Comparison of ENCODE assay signal across 24 mouse cellular contexts in genomic region chr3:149294445-149294844, GRCm38 (mm10).
A peak's percentile ranks its signal among the peaks of the same experiment; 100 is the strongest.
DNase-seq lines count a peak whose midpoint lies in the region; ATAC-seq and TF ChIP-seq lines count a peak whose summit lies in the region.
"Had no signal": no experiment of that assay in that cellular context is flagged by ENCODE, and none has a peak within 500 bp of the region (broad histone marks: within the 10 kb centered on the region; RNA-seq: fewer than 3 reads in every experiment).

No protein-coding gene starts in this region.

- H3K9me3 ChIP-seq in lung, postnatal 0 days (ENCODE audit: low read length), result no peaks in the 10 kb centered on the region
- H3K9me3 ChIP-seq in midbrain, embryonic 10.5 days (replicated peaks), result no peaks in the 10 kb centered on the region
- H3K9me3 ChIP-seq in midbrain, embryonic 16.5 days (replicated peaks; ENCODE audit: control insufficient read depth, low read length, poor library complexity, severe bottlenecking), result no peaks in the 10 kb centered on the region
- H3K9me3 ChIP-seq: embryonic facial prominence, embryonic 10.5 days; embryonic facial prominence, embryonic 12.5 days; forebrain, embryonic 13.5 days had no signal

- H3K27me3 ChIP-seq in lung, postnatal 0 days (replicated peaks; ENCODE audit: insufficient read depth, low read length), result no peaks in the 10 kb centered on the region
- peaks cover 35% of the 10 kb centered on the region for H3K27me3 ChIP-seq in midbrain, embryonic 10.5 days (ENCODE audit: low read depth, poor library complexity, severe bottlenecking)
- H3K27me3 ChIP-seq in midbrain, embryonic 16.5 days (ENCODE audit: control insufficient read depth, insufficient read depth, low read depth, low read length), result no peaks in the 10 kb centered on the region
- H3K27me3 ChIP-seq in kidney, adult 2 months (replicated peaks; ENCODE audit: control insufficient read depth, insufficient read depth, low read length), result no peaks in the 10 kb centered on the region
- H3K27me3 ChIP-seq: CH12.LX; embryonic facial prominence, embryonic 12.5 days; forebrain, embryonic 13.5 days; Patski had no signal

- no peak overlapping the region for H3K4me2 ChIP-seq in lung, postnatal 0 days (replicated peaks; ENCODE audit: low read depth, low read length)
- H3K4me2 ChIP-seq in midbrain, embryonic 16.5 days (ENCODE audit: low read length), result no peak overlapping the region
- H3K4me2 ChIP-seq: embryonic facial prominence, embryonic 12.5 days had no signal

- no peak overlapping the region for H3K9ac ChIP-seq in lung, postnatal 0 days (replicated peaks; ENCODE audit: low read depth)
- no peak overlapping the region for H3K9ac ChIP-seq in midbrain, embryonic 16.5 days (ENCODE audit: low read depth, low read length)
- H3K9ac ChIP-seq: embryonic facial prominence, embryonic 12.5 days; forebrain, embryonic 13.5 days had no signal

- no peak overlapping the region for H3K4me3 ChIP-seq in lung, postnatal 0 days (ENCODE audit: low read depth, low read length)
- H3K4me3 ChIP-seq in midbrain, embryonic 10.5 days, result no peak overlapping the region
- no peak overlapping the region for H3K4me3 ChIP-seq in midbrain, embryonic 16.5 days (ENCODE audit: low read depth, low read length)
- H3K4me3 ChIP-seq in kidney, adult 2 months (ENCODE audit: insufficient read depth, low read depth, low read length), result no peak overlapping the region
- H3K4me3 ChIP-seq: embryonic facial prominence, embryonic 10.5 days; embryonic facial prominence, embryonic 12.5 days; forebrain, embryonic 13.5 days had no signal

- no peaks in the 10 kb centered on the region for H3K36me3 ChIP-seq in lung, postnatal 0 days (ENCODE audit: insufficient read depth, low read length)
- no peaks in the 10 kb centered on the region for H3K36me3 ChIP-seq in midbrain, embryonic 10.5 days
- H3K36me3 ChIP-seq in midbrain, embryonic 16.5 days (ENCODE audit: control insufficient read depth, insufficient read depth, low read length), result no peaks in the 10 kb centered on the region
- no peaks in the 10 kb centered on the region for H3K36me3 ChIP-seq in kidney, adult 2 months (ENCODE audit: control insufficient read depth, insufficient read depth, low read length)
- H3K36me3 ChIP-seq: embryonic facial prominence, embryonic 10.5 days; embryonic facial prominence, embryonic 12.5 days; G1E had no signal

- TF ChIP-seq CTCF in lung, postnatal 0 days (IDR thresholded peaks at IDR 0.05), result no peak
- TF ChIP-seq CTCF in kidney, adult 2 months (conservative IDR thresholded peaks at IDR 0.05; ENCODE audit: insufficient read depth, insufficient read length, low read depth, low read length), result no peak

- TF ChIP-seq EP300 in lung, postnatal 0 days (IDR thresholded peaks at IDR 0.05), result peak; percentile 84

- peak; percentile 52 for DNase-seq in heart, adult 11 months
- no peak for DNase-seq in heart, adult 18-20 months
- peak; percentile 62 for DNase-seq in lung, postnatal 0 days (ENCODE audit: low spot score)
- DNase-seq in lung, postnatal 4 days, result no peak
- no peak for DNase-seq in midbrain, embryonic 10.5 days (ENCODE audit: low spot score)
- DNase-seq in lung, postnatal 25 days (ENCODE audit: low spot score), result peak; percentile 56
- no peak for DNase-seq in kidney, adult 2 months
- DNase-seq: adrenal gland, adult 8-10 months; adrenal gland, postnatal 14 days; B cell, adult 2 months; cerebellum, adult 11-12 months; cerebellum, adult 2 months; cerebellum, adult 9-10 months; cerebellum, postnatal 10 days; cerebellum, postnatal 25 days had no signal

- no peaks in the 10 kb centered on the region for H3K4me1 ChIP-seq in lung, postnatal 0 days (ENCODE audit: insufficient read depth, low read depth, low read length)
- H3K4me1 ChIP-seq in midbrain, embryonic 10.5 days, result peaks cover 83% of the 10 kb centered on the region
- peaks cover 11% of the 10 kb centered on the region for H3K4me1 ChIP-seq in midbrain, embryonic 16.5 days (ENCODE audit: control insufficient read depth, insufficient read depth, low read length)
- no peaks in the 10 kb centered on the region for H3K4me1 ChIP-seq in kidney, adult 2 months (ENCODE audit: control insufficient read depth, insufficient read depth, low read length)

- TF ChIP-seq POLR2A in kidney, adult 2 months (IDR thresholded peaks at IDR 0.05; ENCODE audit: low read depth, low read length), result no peak

- H3K27ac ChIP-seq in lung, postnatal 0 days (ENCODE audit: low read length), result no peak overlapping the region
- peak overlapping the region; percentile 53; the same call in 1 of the 2 replicates for H3K27ac ChIP-seq in midbrain, embryonic 10.5 days (replicated peaks)
- no peak overlapping the region for H3K27ac ChIP-seq in midbrain, embryonic 16.5 days (ENCODE audit: low read length)
- H3K27ac ChIP-seq in kidney, adult 2 months (ENCODE audit: insufficient read depth, low read depth, low read length), result no peak overlapping the region
- H3K27ac ChIP-seq: embryonic facial prominence, embryonic 10.5 days; embryonic facial prominence, embryonic 12.5 days had no signal

- peak; percentile 60 for ATAC-seq in lung, postnatal 0 days
- ATAC-seq in midbrain, embryonic 16.5 days, result no peak
- ATAC-seq: activated CD4-positive, CD25-positive, alpha-beta regulatory T cell, adult 4 months; CD4-positive, CD25-positive, alpha-beta regulatory T cell, adult 4 months; Patski had no signal

- 52% methylated on average over 4 of the region's 4 CpGs for WGBS in lung, postnatal 0 days
- WGBS in midbrain, embryonic 10.5 days, result 54% methylated on average over 4 of the region's 4 CpGs
- WGBS in midbrain, embryonic 16.5 days, result 51% methylated on average over 4 of the region's 4 CpGs
- 76% methylated on average over 4 of the region's 4 CpGs for WGBS in kidney, adult 2 months

Comparison
In these comparisons a context has a peak if more than half of its experiments do, and no peak if none do; other contexts are left out.
1. DNase-seq: peak in heart, adult 11 months (single experiment), lung, postnatal 0 days (single experiment) and lung, postnatal 25 days (single experiment); none in heart, adult 18-20 months (0 of 2), lung, postnatal 4 days (0 of 2), midbrain, embryonic 10.5 days (single experiment) and kidney, adult 2 months (single experiment).